Mouse (Mus musculus) cerebellum, adult 18-20 months (tissue): ENCODE results near the gene Kdm5a.

Source experiments
- DNase-seq, 2 experiments: peaks; one replicate each; pipeline ENCODE4 v3.0.0; 2021

Gene Kdm5a

DNA sequence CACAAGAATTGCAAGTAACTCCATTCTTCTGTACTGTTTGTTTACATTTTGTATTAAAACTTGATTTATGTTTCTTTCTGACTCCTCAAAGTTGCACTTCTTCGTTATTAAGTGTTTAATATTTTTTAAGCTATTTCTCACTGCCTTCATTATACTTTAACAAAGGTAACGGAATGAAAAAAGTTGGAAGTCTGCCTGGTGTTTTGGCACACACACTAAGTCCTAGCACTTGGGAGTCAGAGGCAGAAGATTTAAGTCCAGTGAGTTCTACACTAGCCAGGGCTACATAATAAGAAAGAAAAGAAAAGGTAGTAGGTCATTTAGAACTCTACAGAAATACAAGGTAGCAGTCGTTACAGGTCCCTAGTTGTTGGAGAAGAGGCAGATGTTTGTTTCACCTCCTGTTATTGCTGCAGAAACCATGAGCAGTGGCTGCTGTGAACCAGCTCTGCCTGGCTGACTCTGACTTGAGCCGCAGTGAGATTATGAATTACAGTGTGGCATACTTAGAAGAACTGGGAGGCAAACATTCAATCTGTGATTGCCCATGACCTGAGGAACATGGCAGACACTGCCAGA is 78.3 kb downstream of the Kdm5a start:
- DNase-seq: no peak

GRCm38 (mm10) chr6:120443363-120444355 is 79.7 kb downstream of the Kdm5a start:
- no peak for DNase-seq

- DNase-seq: no peak
Observed at GRCm38 (mm10) chr6:120450208-120450607, 86.3 kb downstream of the Kdm5a start.

GRCm38 (mm10) chr6:120452384-120453102 is 88.6 kb downstream of the Kdm5a start:
- no peak for DNase-seq

GRCm38 (mm10) chr6:120453103-120453445 is 89.2 kb downstream of the Kdm5a start:
- DNase-seq: no peak

GRCm38 (mm10) chr6:120453556-120453955 is 89.6 kb downstream of the Kdm5a start:
- DNase-seq: no peak

- no peak for DNase-seq
Observed at GRCm38 (mm10) chr6:120454627-120455077, 90.7 kb downstream of the Kdm5a start.

DNA sequence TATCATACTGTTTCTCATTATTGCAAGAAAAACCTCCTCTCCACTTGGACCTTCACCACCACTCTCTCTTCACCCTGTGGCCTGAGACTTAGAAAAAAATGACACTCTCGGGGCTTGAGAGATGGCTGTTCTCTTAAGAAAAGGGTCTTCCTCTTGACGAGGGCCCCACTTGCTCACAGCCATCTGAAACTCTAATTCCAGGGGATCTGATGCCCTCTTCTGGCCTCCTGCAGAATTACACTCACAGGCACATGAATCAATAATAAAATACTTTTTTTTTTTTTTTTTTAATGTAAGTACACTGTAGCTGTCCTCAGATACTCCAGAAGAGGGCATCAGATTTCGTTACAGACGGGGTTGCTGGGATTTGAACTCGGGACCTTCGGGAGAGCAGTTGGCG is 93.2 kb downstream of the Kdm5a start:
- no peak for DNase-seq

- no peak for DNase-seq
Observed at GRCm38 (mm10) chr6:120457751-120458150, 93.8 kb downstream of the Kdm5a start.

DNA sequence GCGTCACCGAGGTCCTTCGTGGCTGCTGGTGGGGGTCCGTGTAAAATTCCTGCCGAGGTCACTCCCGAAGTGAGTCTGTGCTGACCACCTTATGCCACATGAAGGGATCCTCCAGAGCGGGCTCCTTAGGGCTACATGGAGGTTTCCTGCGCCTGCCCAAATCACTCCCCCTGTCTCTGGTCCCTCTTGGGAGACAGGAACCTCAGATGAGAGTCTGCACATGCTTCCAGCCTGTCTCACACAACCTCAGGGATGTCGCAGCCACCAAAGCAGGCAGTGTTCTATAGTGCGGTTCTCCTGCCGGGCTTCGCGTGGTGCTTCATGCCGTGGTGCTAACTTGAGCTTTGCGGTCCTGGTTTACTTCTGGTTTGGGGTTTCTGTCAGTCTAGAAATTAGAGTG is 97.3 kb downstream of the Kdm5a start:
- no peak for DNase-seq

GRCm38 (mm10) chr6:120462251-120462650 is 98.3 kb downstream of the Kdm5a start:
- DNase-seq: no peak

DNA sequence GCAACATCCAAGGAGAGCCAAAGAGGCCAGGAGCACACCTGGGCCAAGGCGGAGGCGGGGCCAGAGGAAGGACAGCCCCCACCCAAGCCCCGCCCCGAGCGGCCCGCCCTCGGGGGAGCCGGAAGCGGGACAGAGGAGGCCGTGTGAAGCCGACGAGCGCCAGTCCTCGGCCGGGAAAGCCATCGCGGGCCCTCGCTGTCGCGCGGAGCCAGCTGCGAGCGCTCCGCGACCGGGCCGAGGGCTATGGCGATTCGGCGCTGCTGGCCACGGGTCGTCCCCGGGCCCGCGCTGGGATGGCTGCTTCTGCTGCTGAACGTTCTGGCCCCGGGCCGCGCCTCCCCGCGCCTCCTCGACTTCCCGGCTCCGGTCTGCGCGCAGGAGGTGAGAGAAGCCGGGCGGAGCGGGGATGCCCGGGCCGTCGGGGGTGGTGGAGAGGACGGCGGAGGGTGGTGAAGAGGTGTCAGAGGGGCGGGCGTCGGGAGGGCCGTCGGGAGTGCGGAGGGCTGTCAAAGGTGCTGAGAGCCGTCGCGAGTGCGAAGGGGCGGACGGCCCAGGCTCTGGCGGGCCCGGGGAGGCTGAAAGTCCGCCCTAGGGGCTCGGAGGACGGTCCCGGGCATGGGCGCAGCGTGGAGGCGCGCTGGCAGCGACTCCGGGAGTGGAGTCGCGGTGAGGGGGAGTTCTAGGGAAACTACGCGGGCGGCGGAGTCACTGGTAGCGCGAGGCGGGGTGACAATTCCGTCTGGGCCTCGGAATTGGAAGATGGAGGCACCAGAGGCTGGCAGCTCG is 99.4 kb downstream of the Kdm5a start, which contains the start of gene Il17ra:
TSS of gene Il17ra (plus strand) at position 162 of the 786 bp plus-strand sequence.
- peak; percentile 18 to 32 for DNase-seq

DNA sequence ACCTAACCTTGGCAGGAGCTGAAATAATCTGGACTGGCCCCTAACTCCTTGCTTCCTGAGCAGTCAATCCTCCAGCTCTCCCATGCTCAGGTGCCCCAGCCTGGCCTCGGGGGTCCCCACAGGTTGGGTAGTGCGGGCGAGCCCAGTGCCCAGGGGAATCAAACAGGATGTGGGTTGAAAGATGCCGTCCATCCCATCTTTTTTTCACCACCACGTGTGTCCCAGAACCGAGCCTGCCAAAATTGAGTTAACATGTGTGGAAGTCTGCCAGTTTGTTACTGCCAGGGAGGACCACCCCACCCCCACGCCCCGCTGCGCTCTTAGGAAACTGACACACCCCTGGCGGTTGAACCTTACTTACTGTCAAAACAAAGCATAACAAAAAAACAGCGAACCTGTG is 100.0 kb downstream of the Kdm5a start:
- DNase-seq: no peak

GRCm38 (mm10) chr6:120464406-120464939 is 100.5 kb downstream of the Kdm5a start:
- no peak for DNase-seq

DNA sequence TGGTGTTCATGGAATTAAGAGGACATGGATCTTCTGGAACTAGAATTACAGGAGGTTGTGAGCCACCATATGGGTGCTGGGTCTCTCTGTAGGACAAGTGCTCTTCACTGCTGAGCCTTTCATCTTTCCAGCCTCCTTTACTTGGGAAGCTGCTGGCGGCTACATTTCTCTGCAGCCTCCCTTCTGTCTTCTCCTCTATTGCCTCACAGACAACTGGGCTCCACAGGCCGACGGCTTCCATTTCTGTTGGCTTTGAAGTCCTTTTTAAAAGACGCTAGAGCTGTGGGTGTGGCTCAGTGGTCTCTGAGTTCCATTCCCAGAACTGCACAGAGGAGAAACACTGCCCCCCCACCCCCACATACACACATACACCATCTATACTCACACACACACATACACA is 101.5 kb downstream of the Kdm5a start:
- no peak for DNase-seq

DNA sequence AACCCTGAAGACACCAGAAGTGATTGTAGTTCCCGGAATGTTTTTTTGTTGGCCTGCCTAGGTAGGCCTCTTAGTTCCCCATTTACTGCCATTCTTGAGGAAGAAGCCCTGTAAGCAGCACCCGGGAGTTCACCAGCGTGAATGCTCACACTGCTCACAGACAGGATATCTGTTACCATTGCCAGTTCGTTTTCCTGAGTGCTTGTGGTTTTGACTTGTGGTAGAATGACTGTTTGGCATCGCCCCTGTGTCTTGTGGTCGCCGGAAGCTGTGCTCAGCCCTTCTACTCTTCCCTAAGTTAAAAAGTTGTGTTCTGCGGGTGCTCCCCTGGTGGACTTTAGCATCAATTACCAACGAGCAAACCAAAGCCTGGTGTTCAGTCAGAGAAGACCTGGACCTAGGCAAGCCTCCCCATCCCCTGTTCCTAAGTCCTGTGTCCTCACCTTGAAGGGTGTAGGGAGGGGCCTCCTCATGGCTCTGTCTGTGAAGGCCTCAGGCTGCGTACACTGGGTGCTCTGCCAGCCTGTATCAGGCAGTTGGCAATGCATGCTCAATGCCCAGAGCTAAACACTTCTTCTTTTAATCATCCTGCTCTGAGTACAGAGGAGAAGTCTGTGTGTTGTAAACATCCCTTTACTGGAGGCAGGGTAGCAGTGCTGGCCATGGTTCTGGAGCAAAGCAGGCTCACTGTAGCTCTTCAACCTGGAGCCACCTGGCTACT is 102.8 kb downstream of the Kdm5a start:
- no peak for DNase-seq

DNA sequence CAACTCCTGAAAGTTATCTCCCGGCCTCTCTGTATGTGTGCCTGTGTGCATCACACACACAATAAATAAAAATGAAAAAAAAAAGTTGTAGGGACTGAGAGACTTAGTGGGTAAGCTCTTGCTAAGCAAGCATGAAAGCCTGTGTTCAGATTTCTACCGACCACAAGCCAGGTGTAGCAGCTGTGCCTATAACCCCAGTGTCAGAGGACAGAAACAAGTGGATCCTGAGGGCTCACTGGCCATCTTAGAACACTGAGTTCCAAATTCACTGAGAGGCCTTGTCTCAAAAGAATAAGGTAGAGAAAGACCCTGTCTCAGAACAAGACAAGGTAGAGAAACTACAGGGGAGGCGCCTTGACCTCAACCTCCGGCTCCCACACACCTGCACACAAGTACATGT is 104.3 kb downstream of the Kdm5a start:
- DNase-seq: no peak

GRCm38 (mm10) chr6:120469268-120469667 is 105.3 kb downstream of the Kdm5a start:
- DNase-seq: no peak

GRCm38 (mm10) chr6:120469770-120470169 is 105.8 kb downstream of the Kdm5a start:
- no peak for DNase-seq

- DNase-seq: no peak
Observed at GRCm38 (mm10) chr6:120470666-120471065, 106.7 kb downstream of the Kdm5a start.

- DNase-seq: no peak
Observed at GRCm38 (mm10) chr6:120471991-120472441, 108.1 kb downstream of the Kdm5a start.
